Mouse (Mus musculus) forebrain, embryonic 10.5 days (tissue): ENCODE results near the gene Iqcd. TPM values are rescaled to one million over a fixed set of nuclear protein-coding genes. Genes with fewer than 3 reads are reported as not detected.

ENCODE experiments used
- DNase-seq: peaks from one replicate; pipeline ENCODE4 v3.0.0-alpha.2; 2017; ENCODE audit warnings: low spot score; ENCODE audit errors: extremely low spot score
- H3K27ac ChIP-seq: fragments of 300-500 bp; sonication (generic); 2 replicates; pipeline ENCODE4 v1.5.1; 2016; ENCODE audit warnings: mild to moderate bottlenecking
- H3K27me3 ChIP-seq: fragments of 300-500 bp; sonication (generic); 2 replicates; pipeline ENCODE4 v1.6.1; 2016; ENCODE audit warnings: mild to moderate bottlenecking; ENCODE audit not compliant: poor library complexity, severe bottlenecking
- H3K36me3 ChIP-seq: fragments of 300-500 bp; sonication (generic); replicated peaks from 2 replicates; pipeline ENCODE4 v1.6.1; 2016; ENCODE audit warnings: mild to moderate bottlenecking, moderate library complexity
- H3K4me1 ChIP-seq: fragments of 300-500 bp; sonication (generic); 2 replicates; pipeline ENCODE4 v1.6.1; 2016
- H3K4me3 ChIP-seq: fragments of 300-500 bp; sonication (generic); 2 replicates; pipeline ENCODE4 v1.5.1; 2016; ENCODE audit warnings: mild to moderate bottlenecking, moderate library complexity
- H3K9me3 ChIP-seq: fragments of 300-500 bp; sonication (generic); 2 replicates; pipeline ENCODE4 v1.6.1; 2016; ENCODE audit warnings: mild to moderate bottlenecking, moderate library complexity
- WGBS: fragments of 180-500 bp; shearing (Covaris S2); methylation state at CpG from one replicate; pipeline ENCODE4 v1.1.7; 2016; 5-methylcytosine and 5-hydroxymethylcytosine counted together
- polyA plus RNA-seq: library from polyadenylated mRNA; unstranded; fragments of >200 nt; fragmentation: Nextera tagmentation; extraction: Ambion mirVana; gene quantifications from 2 replicates; pipeline ENCODE4 v1.2.1, GENCODE M21; 2016

The Iqcd gene
- polyA plus RNA-seq, 1 experiment from 2014 or later, result 0.84 TPM

- H3K27ac ChIP-seq, result no peak overlapping the region
- 75% methylated on average over 7 of the region's 7 CpGs for WGBS
- no peak for DNase-seq
- 0 out of 2 replicates have a peak, but pooled peaks cover 3% of the 10 kb centered on the region for H3K9me3 ChIP-seq
- H3K4me3 ChIP-seq, result no peak overlapping the region
- peaks cover 5% of the 10 kb centered on the region; the same call in 1 of the 2 replicates for H3K27me3 ChIP-seq
- H3K4me1 ChIP-seq, result peaks cover 27% of the 10 kb centered on the region
- no peaks in the 10 kb centered on the region for H3K36me3 ChIP-seq
Measured at GRCm38 (mm10) chr5:120592141-120592540, 3.3 kb downstream of the Iqcd start.

GRCm38 (mm10) chr5:120594485-120594884 lies 5.7 kb downstream of the Iqcd start:
- H3K4me1 ChIP-seq, result peaks cover 7% of the 10 kb centered on the region
- 86% methylated on average over 6 of the region's 6 CpGs for WGBS
- H3K27me3 ChIP-seq, result no peaks in the 10 kb centered on the region
- H3K4me3 ChIP-seq, result no peak overlapping the region
- no peaks in the 10 kb centered on the region for H3K36me3 ChIP-seq
- 0 out of 2 replicates have a peak, but pooled peaks cover 3% of the 10 kb centered on the region for H3K9me3 ChIP-seq
- no peak for DNase-seq
- H3K27ac ChIP-seq, result no peak overlapping the region

GRCm38 (mm10) chr5:120599625-120600024 lies 10.8 kb downstream of the Iqcd start:
- Histone ChIP-seq H3K36me3 (0 out of 2 replicates have a peak, but pooled peaks cover 3% of the 10 kb centered on the region), H3K27me3 (no peaks in the 10 kb centered on the region), H3K4me1 (peaks cover 27% of the 10 kb centered on the region), H3K4me3 (no peak overlapping the region), H3K27ac (no peak overlapping the region), H3K9me3 (no peaks in the 10 kb centered on the region)
- WGBS, result 93% methylated on average over 6 of the region's 6 CpGs
- DNase-seq, result no peak

GRCm38 (mm10) chr5:120600946-120601668 lies 12.3 kb downstream of the Iqcd start:
- no peaks in the 10 kb centered on the region for H3K9me3 ChIP-seq
- 62% methylated on average over 11 of the region's 11 CpGs for WGBS

GRCm38 (mm10) chr5:120602210-120602609 lies 13.4 kb downstream of the Iqcd start:
- no peak for DNase-seq
- peaks cover 30% of the 10 kb centered on the region for H3K4me1 ChIP-seq
- 93% methylated on average over 12 of the region's 12 CpGs for WGBS
- no peaks in the 10 kb centered on the region for H3K9me3 ChIP-seq
- no peak overlapping the region for H3K4me3 ChIP-seq
- 0 out of 2 replicates have a peak, but pooled peaks cover 5% of the 10 kb centered on the region for H3K36me3 ChIP-seq
- peaks cover 7% of the 10 kb centered on the region; the same call in 1 of the 2 replicates for H3K27me3 ChIP-seq
- peak overlapping the region; percentile 51; the same call in 1 of the 2 replicates for H3K27ac ChIP-seq

More at GRCm38 (mm10) chr5:120600946-120601668, 12.3 kb downstream of the Iqcd start:
- Histone ChIP-seq H3K36me3 (0 out of 2 replicates have a peak, but pooled peaks cover 3% of the 10 kb centered on the region), H3K27ac (peak overlapping the region; percentile 69), H3K4me1 (peaks cover 30% of the 10 kb centered on the region), H3K4me3 (no peak overlapping the region), H3K27me3 (0 out of 2 replicates have a peak, but pooled peaks cover under 1% of the 10 kb centered on the region)
- peak; percentile 41 for DNase-seq

GRCm38 (mm10) chr5:120603515-120603914 lies 14.7 kb downstream of the Iqcd start:
- Histone ChIP-seq H3K27ac (no peak overlapping the region), H3K4me3 (no peak overlapping the region), H3K36me3 (peaks cover 14% of the 10 kb centered on the region), H3K9me3 (no peaks in the 10 kb centered on the region), H3K27me3 (peaks cover 7% of the 10 kb centered on the region; the same call in 1 of the 2 replicates), H3K4me1 (peaks cover 30% of the 10 kb centered on the region)
- WGBS, result 57% methylated on average over 7 of the region's 7 CpGs
- no peak for DNase-seq

- Histone ChIP-seq H3K36me3 (peaks cover 27% of the 10 kb centered on the region), H3K27me3 (peaks cover 7% of the 10 kb centered on the region; the same call in 1 of the 2 replicates), H3K4me3 (peak overlapping the region; percentile 51), H3K9me3 (no peaks in the 10 kb centered on the region), H3K27ac (peak overlapping the region; percentile 81), H3K4me1 (peaks cover 30% of the 10 kb centered on the region)
- peak; percentile 80 for DNase-seq
- 0% methylated on average over 6 of the region's 6 CpGs for WGBS
Measured at GRCm38 (mm10) chr5:120604839-120605238, 16.0 kb downstream of the Iqcd start.

GRCm38 (mm10) chr5:120605241-120605661 lies 16.4 kb downstream of the Iqcd start:
- no peak for DNase-seq
- 7% methylated on average over 10 of the region's 10 CpGs for WGBS
- Histone ChIP-seq H3K4me3 (peak overlapping the region; percentile 51), H3K4me1 (peaks cover 30% of the 10 kb centered on the region), H3K9me3 (no peaks in the 10 kb centered on the region), H3K36me3 (peaks cover 30% of the 10 kb centered on the region), H3K27me3 (peaks cover 7% of the 10 kb centered on the region; the same call in 1 of the 2 replicates), H3K27ac (peak overlapping the region; percentile 81)

GRCm38 (mm10) chr5:120605688-120606087 lies 16.9 kb downstream of the Iqcd start:
- Histone ChIP-seq H3K36me3 (peaks cover 30% of the 10 kb centered on the region), H3K4me1 (peaks cover 30% of the 10 kb centered on the region), H3K27me3 (peaks cover 7% of the 10 kb centered on the region; the same call in 1 of the 2 replicates), H3K4me3 (peak overlapping the region; percentile 51), H3K27ac (peak overlapping the region; percentile 81), H3K9me3 (no peaks in the 10 kb centered on the region)
- peak; percentile 92 for DNase-seq
- WGBS, result 6% methylated on average over 8 of the region's 8 CpGs

GRCm38 (mm10) chr5:120606590-120607200 lies 17.9 kb downstream of the Iqcd start:
- 71% methylated on average over 25 of the region's 25 CpGs for WGBS
- peaks cover 7% of the 10 kb centered on the region; the same call in 1 of the 2 replicates for H3K27me3 ChIP-seq

GRCm38 (mm10) chr5:120607335-120607734 lies 18.5 kb downstream of the Iqcd start:
- Histone ChIP-seq H3K9me3 (no peaks in the 10 kb centered on the region), H3K27me3 (peaks cover 7% of the 10 kb centered on the region; the same call in 1 of the 2 replicates), H3K27ac (no peak overlapping the region), H3K4me3 (no peak overlapping the region), H3K4me1 (peaks cover 32% of the 10 kb centered on the region), H3K36me3 (peaks cover 27% of the 10 kb centered on the region)
- no peak for DNase-seq
- WGBS, result 77% methylated on average over 3 of the region's 3 CpGs

More at GRCm38 (mm10) chr5:120606590-120607200, 17.9 kb downstream of the Iqcd start:
- H3K4me1 ChIP-seq, result peaks cover 32% of the 10 kb centered on the region
- no peak for DNase-seq
- peaks cover 27% of the 10 kb centered on the region for H3K36me3 ChIP-seq
- no peaks in the 10 kb centered on the region for H3K9me3 ChIP-seq
- H3K27ac ChIP-seq, result 0 out of 2 replicates have a peak overlapping the region, but pooled peaks have one; percentile 30
- H3K4me3 ChIP-seq, result no peak overlapping the region

GRCm38 (mm10) chr5:120609246-120609775 lies 20.5 kb downstream of the Iqcd start:
- no peak overlapping the region for H3K27ac ChIP-seq
- no peaks in the 10 kb centered on the region for H3K9me3 ChIP-seq
- no peak for DNase-seq
- H3K36me3 ChIP-seq, result peaks cover 27% of the 10 kb centered on the region
- H3K27me3 ChIP-seq, result peaks cover 7% of the 10 kb centered on the region; the same call in 1 of the 2 replicates
- WGBS, result 92% methylated on average over 16 of the region's 16 CpGs
- H3K4me3 ChIP-seq, result no peak overlapping the region
- H3K4me1 ChIP-seq, result peaks cover 32% of the 10 kb centered on the region
